Comparison of ENCODE assay signal across 10 mouse cellular contexts in the genomic region with DNA sequence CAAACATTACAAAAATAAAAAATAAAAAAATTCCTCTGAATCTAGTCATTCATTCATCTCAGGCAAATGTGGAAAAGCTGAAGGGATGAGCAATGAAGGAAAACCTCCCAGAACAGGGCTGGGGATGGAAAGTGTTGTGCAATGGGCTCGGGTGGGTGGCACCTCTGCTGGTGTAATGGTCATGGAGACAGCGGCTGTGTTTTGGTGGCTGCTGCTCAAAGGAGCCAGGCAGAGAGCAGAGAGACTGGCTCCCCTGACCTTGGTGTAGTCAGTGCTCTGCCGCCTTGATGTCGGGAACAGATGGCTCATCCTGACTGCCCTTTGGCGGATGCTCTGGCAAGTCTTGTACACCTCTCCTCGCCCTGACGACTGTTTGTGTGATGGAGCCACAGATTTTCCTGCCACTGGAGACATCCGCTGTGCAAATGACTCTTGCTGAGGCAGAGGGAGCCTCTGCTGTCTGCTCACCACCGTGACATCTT. TPM values are rescaled to one million over a fixed set of nuclear protein-coding genes. Genes with fewer than 3 reads are reported as not detected.
DNase-seq lines count a peak whose midpoint lies in the region; ATAC-seq and TF ChIP-seq lines count a peak whose summit lies in the region.
"Had no signal": no experiment of that assay in that cellular context is flagged by ENCODE, and none has a peak within 500 bp of the region (broad histone marks: within the 10 kb centered on the region; RNA-seq: fewer than 3 reads in every experiment).

No protein-coding gene starts in this region.

- peak overlapping the region; percentile 38; the same call in 1 of the 2 replicates for H3K9ac ChIP-seq in kidney, embryonic 16.5 days (replicated peaks; ENCODE audit: low read length)
- no peak overlapping the region for H3K9ac ChIP-seq in MEL (ENCODE audit: control insufficient read depth, low read depth, low read length, poor library complexity, severe bottlenecking)
- no peak overlapping the region for H3K9ac ChIP-seq in hindbrain, postnatal 0 days (replicated peaks; ENCODE audit: low read length)
- H3K9ac ChIP-seq: heart, embryonic 15.5 days; lung, embryonic 15.5 days had no signal

- no peak for DNase-seq in kidney, postnatal 14 days
- no peak for DNase-seq in MEL (ENCODE audit: low read depth, low spot score)
- DNase-seq in cerebellum, adult 2 months: peak; percentile 76 to 84
- DNase-seq in hindbrain, postnatal 0 days (ENCODE audit: low spot score): peak; percentile 52
- DNase-seq in B cell, adult 2 months: no peak
- no peak for DNase-seq in natural killer cell, adult 2 months (ENCODE audit: low spot score in 2 of 2)
- no peak for DNase-seq in embryo, embryonic 11 days

- H3K79me2 ChIP-seq in MEL (ENCODE audit: control insufficient read depth, insufficient read depth, low read length, poor library complexity): no peaks in the 10 kb centered on the region

- no peak overlapping the region for H3K27ac ChIP-seq in kidney, embryonic 16.5 days (ENCODE audit: low read length)
- peak overlapping the region; percentile 38 for H3K27ac ChIP-seq in MEL (ENCODE audit: control insufficient read depth, low read depth, low read length)
- H3K27ac ChIP-seq in cerebellum, adult 2 months (ENCODE audit: insufficient read depth, low read length): peak overlapping the region; percentile 9; the same call in 1 of the 2 replicates
- peak overlapping the region; percentile 68 for H3K27ac ChIP-seq in hindbrain, postnatal 0 days
- H3K27ac ChIP-seq: heart, embryonic 15.5 days; lung, embryonic 15.5 days had no signal

- WGBS in kidney, embryonic 16.5 days: 27% methylated on average over 9 of the region's 9 CpGs
- WGBS in cerebellum, adult 2 months: 13% methylated on average over 9 of the region's 9 CpGs
- 39% methylated on average over 9 of the region's 9 CpGs for WGBS in hindbrain, postnatal 0 days

- ATAC-seq in kidney, embryonic 16.5 days (ENCODE audit: low FRiP score, low TSS enrichment): no peak
- ATAC-seq in hindbrain, postnatal 0 days: peak; percentile 18; the same call in 1 of the 2 replicates

- no peak overlapping the region for H3K4me2 ChIP-seq in kidney, embryonic 16.5 days (replicated peaks; ENCODE audit: low read depth, low read length)
- no peak overlapping the region for H3K4me2 ChIP-seq in hindbrain, postnatal 0 days (ENCODE audit: low read depth, low read length)
- H3K4me2 ChIP-seq: heart, embryonic 15.5 days; lung, embryonic 15.5 days had no signal

- H3K9me3 ChIP-seq in kidney, embryonic 16.5 days (ENCODE audit: low read length): no peaks in the 10 kb centered on the region
- H3K9me3 ChIP-seq in MEL (replicated peaks; ENCODE audit: insufficient read depth, low read length): no peaks in the 10 kb centered on the region
- no peaks in the 10 kb centered on the region for H3K9me3 ChIP-seq in hindbrain, postnatal 0 days (ENCODE audit: low read length)
- H3K9me3 ChIP-seq: heart, embryonic 15.5 days; lung, embryonic 15.5 days had no signal

- TF ChIP-seq RAD21 in MEL (IDR thresholded peaks at IDR 0.05; ENCODE audit: low read depth, low read length): no peak

- no peak overlapping the region for H3K4me3 ChIP-seq in kidney, embryonic 16.5 days (ENCODE audit: low read length)
- no peak overlapping the region for H3K4me3 ChIP-seq in MEL (ENCODE audit: control insufficient read depth in 1 of 2, insufficient read depth in 1 of 2, low read depth in 2 of 2, low read length in 2 of 2)
- H3K4me3 ChIP-seq in cerebellum, adult 2 months (replicated peaks; ENCODE audit: insufficient read depth, low read depth, low read length): no peak overlapping the region
- no peak overlapping the region for H3K4me3 ChIP-seq in hindbrain, postnatal 0 days (ENCODE audit: low read length)
- H3K4me3 ChIP-seq: heart, embryonic 15.5 days; lung, embryonic 15.5 days had no signal

- no peaks in the 10 kb centered on the region for H3K27me3 ChIP-seq in kidney, embryonic 16.5 days (ENCODE audit: insufficient read depth, low read length)
- no peaks in the 10 kb centered on the region for H3K27me3 ChIP-seq in MEL (ENCODE audit: control insufficient read depth in 1 of 2, insufficient read depth in 2 of 2, low read length in 2 of 2)
- no peaks in the 10 kb centered on the region for H3K27me3 ChIP-seq in cerebellum, adult 2 months (ENCODE audit: control insufficient read depth, insufficient read depth, low read length)
- H3K27me3 ChIP-seq in hindbrain, postnatal 0 days (ENCODE audit: insufficient read depth, low read length): no peaks in the 10 kb centered on the region
- H3K27me3 ChIP-seq: heart, embryonic 15.5 days; lung, embryonic 15.5 days had no signal

- no peak for TF ChIP-seq CTCF in MEL (IDR thresholded peaks at IDR 0.05 in 2 of 3, conservative IDR thresholded peaks at IDR 0.05 in 1 of 3; ENCODE audit: control insufficient read depth in 1 of 3, insufficient read depth in 1 of 3, low read depth in 2 of 3, low read length in 3 of 3, poor library complexity in 1 of 3, severe bottlenecking in 1 of 3)
- TF ChIP-seq CTCF in cerebellum, adult 2 months (IDR thresholded peaks at IDR 0.05; ENCODE audit: borderline replicate concordance, insufficient read depth, low read depth, low read length): no peak
- TF ChIP-seq CTCF in hindbrain, postnatal 0 days (IDR thresholded peaks at IDR 0.05; ENCODE audit: low read depth): peak; percentile 21

- TF ChIP-seq EP300 in MEL (IDR thresholded peaks at IDR 0.05; ENCODE audit: low read depth in 1 of 2, low read length in 2 of 2): no peak

- no peaks in the 10 kb centered on the region for H3K36me3 ChIP-seq in kidney, embryonic 16.5 days (ENCODE audit: insufficient read depth, low read length)
- peaks cover 0 to 37% of the 10 kb centered on the region in 2 experiments; a peak in 2 of 4 replicates for H3K36me3 ChIP-seq in MEL (ENCODE audit: control insufficient read depth in 1 of 2, insufficient read depth in 2 of 2, low read length in 2 of 2)
- no peaks in the 10 kb centered on the region for H3K36me3 ChIP-seq in hindbrain, postnatal 0 days (ENCODE audit: insufficient read depth, low read length)
- H3K36me3 ChIP-seq: heart, embryonic 15.5 days; lung, embryonic 15.5 days had no signal

- peaks cover 10% of the 10 kb centered on the region; the same call in 1 of the 2 replicates for H3K4me1 ChIP-seq in kidney, embryonic 16.5 days (ENCODE audit: insufficient read depth, low read length)
- H3K4me1 ChIP-seq in MEL (ENCODE audit: control insufficient read depth in 1 of 2, insufficient read depth in 2 of 2, low read length in 2 of 2): peaks cover 24 to 40% of the 10 kb centered on the region in 2 experiments
- peaks cover 9% of the 10 kb centered on the region for H3K4me1 ChIP-seq in cerebellum, adult 2 months (ENCODE audit: control insufficient read depth, insufficient read depth, low read length)
- peaks cover 3% of the 10 kb centered on the region; the same call in 1 of the 2 replicates for H3K4me1 ChIP-seq in hindbrain, postnatal 0 days (ENCODE audit: insufficient read depth, low read length)

- TF ChIP-seq POLR2A in MEL (IDR thresholded peaks at IDR 0.05; ENCODE audit: control insufficient read depth in 1 of 2, insufficient read depth in 1 of 2, low read depth in 1 of 2, low read length in 2 of 2, poor library complexity in 1 of 2): no peak
- TF ChIP-seq POLR2A in cerebellum, adult 2 months (IDR thresholded peaks at IDR 0.05; ENCODE audit: borderline replicate concordance, insufficient read depth, low read length): no peak

TF ChIP-seq in MEL, 35 proteins besides CTCF, POLR2A, EP300 and RAD21:
- no peak for TF ChIP-seq NELFE (IDR thresholded peaks at IDR 0.05; ENCODE audit: low read depth, low read length)
- no peak for TF ChIP-seq GABPA (IDR thresholded peaks at IDR 0.05; ENCODE audit: low read depth, low read length)
- TF ChIP-seq ETS1 (IDR thresholded peaks at IDR 0.05; ENCODE audit: low read depth, low read length): no peak
- TF ChIP-seq HCFC1 (IDR thresholded peaks at IDR 0.05; ENCODE audit: low read depth, low read length): no peak
- TF ChIP-seq TAL1 (IDR thresholded peaks at IDR 0.05; ENCODE audit: low read length): no peak
- TF ChIP-seq MYB (IDR thresholded peaks at IDR 0.05; ENCODE audit: low read depth, low read length): no peak
- no peak for TF ChIP-seq SIN3A (IDR thresholded peaks at IDR 0.05; ENCODE audit: low read length)
- no peak for TF ChIP-seq UBTF (IDR thresholded peaks at IDR 0.05; ENCODE audit: borderline replicate concordance, insufficient read depth, low read depth, low read length)
- no peak for TF ChIP-seq CHD1 (IDR thresholded peaks at IDR 0.05; ENCODE audit: low read depth, low read length)
- TF ChIP-seq ZMIZ1 (IDR thresholded peaks at IDR 0.05; ENCODE audit: low read depth, low read length): no peak
- TF ChIP-seq KAT2A (conservative IDR thresholded peaks at IDR 0.05; ENCODE audit: low read depth, low read length): no peak
- TF ChIP-seq ZKSCAN1 (IDR thresholded peaks at IDR 0.05; ENCODE audit: low read depth, low read length): no peak
- no peak for TF ChIP-seq GATA1 (IDR thresholded peaks at IDR 0.05; ENCODE audit: low read depth, low read length)
- TF ChIP-seq BHLHE40 (IDR thresholded peaks at IDR 0.05; ENCODE audit: borderline replicate concordance, low read depth, low read length): no peak
- no peak for TF ChIP-seq POLR2AphosphoS5 (IDR thresholded peaks at IDR 0.05; ENCODE audit: borderline replicate concordance, low read depth, low read length)

RNA-seq across cellular contexts. Expression of gene Prelp, which starts 32.1 kb away (rescaled TPM):
- polyA plus RNA-seq in kidney, embryonic 16.5 days (2015; fragmentation: Nextera tagmentation; extraction: Ambion mirVana): 2.1 and 2.6 TPM in 2 replicates
- not detected in 2 replicates for total RNA-seq in MEL (2012; rRNA removed)
- not detected for polyA plus RNA-seq in MEL (2012; ENCODE audit: insufficient read depth in 1 of 2, insufficient read length in 2 of 2, low read depth in 1 of 2, low replicate concordance in 2 of 2, missing spikeins in 1 of 2)
- polyA plus RNA-seq in cerebellum, adult 2 months (2012; rRNA removed): 7.5 and 10.6 TPM in 2 replicates
- total RNA-seq in hindbrain, postnatal 0 days (2014; rRNA removed): 6.1 and 9.1 TPM in 2 replicates
- 7.1 and 8.0 TPM in 2 replicates for polyA plus RNA-seq in hindbrain, postnatal 0 days (2015; fragmentation: Nextera tagmentation; extraction: Ambion mirVana)

RNA-seq across cellular contexts. Expression of gene Optc, which starts 45.5 kb away (rescaled TPM):
- polyA plus RNA-seq in kidney, embryonic 16.5 days (2015; fragmentation: Nextera tagmentation; extraction: Ambion mirVana): 0.18 and 0.47 TPM in 2 replicates
- total RNA-seq in MEL (2012; rRNA removed): 0.23 and 0.27 TPM in 2 replicates
- polyA plus RNA-seq in MEL (2012; ENCODE audit: insufficient read depth in 1 of 2, insufficient read length in 2 of 2, low read depth in 1 of 2, low replicate concordance in 2 of 2, missing spikeins in 1 of 2): under 1 TPM in 1 of 2 experiments, not detected in 1; 0.53 TPM
- 2.2 and 2.4 TPM in 2 replicates for polyA plus RNA-seq in cerebellum, adult 2 months (2012; rRNA removed)
- total RNA-seq in hindbrain, postnatal 0 days (2014; rRNA removed): 8.5 and 10.4 TPM in 2 replicates
- polyA plus RNA-seq in hindbrain, postnatal 0 days (2015; fragmentation: Nextera tagmentation; extraction: Ambion mirVana): 3.7 and 4.6 TPM in 2 replicates

Comparison
In these comparisons a context has a peak if more than half of its experiments do, and no peak if none do; other contexts are left out.
1. DNase-seq: peak in cerebellum, adult 2 months (2 of 2) and hindbrain, postnatal 0 days (single experiment); none in kidney, postnatal 14 days (single experiment), MEL (single experiment), B cell, adult 2 months (0 of 2), natural killer cell, adult 2 months (0 of 2) and embryo, embryonic 11 days (single experiment).